Mouse (Mus musculus): ENCODE data around the gene Tmem201.
A peak's percentile ranks its signal among the peaks of the same experiment; 100 is the strongest.

- TF ChIP-seq MYOD1 (IDR thresholded peaks at IDR 0.05; ENCODE audit: control insufficient read depth, insufficient read length, low read depth), result no peak
- TF ChIP-seq CTCF (IDR thresholded peaks at IDR 0.05; ENCODE audit: control insufficient read depth, insufficient read depth, insufficient read length), result peak; percentile 89
- TF ChIP-seq MAX (IDR thresholded peaks at IDR 0.05), result no peak
- no peak for TF ChIP-seq USF1 (IDR thresholded peaks at IDR 0.05; ENCODE audit: low read depth)
Measured at GRCm38 (mm10) chr4:149698197-149698821, 39.5 kb downstream of the Tmem201 start.
